Mouse (Mus musculus) macrophage (primary cell): Measurements from ENCODE around the gene Prss43. TPM values are rescaled to one million over a fixed set of nuclear protein-coding genes. Genes with fewer than 3 reads are reported as not detected.

Experiments used
- H3K27ac ChIP-seq: fragments of 350-480 bp; formaldehyde crosslinking; 2 replicates; pipeline ENCODE4 v1.9.0; 2021
- H3K36me3 ChIP-seq: fragments of 350-480 bp; formaldehyde crosslinking; 2 replicates; pipeline ENCODE4 v1.9.0; 2021; ENCODE audit errors: inconsistent target
- H3K4me3 ChIP-seq: fragments of 350-480 bp; formaldehyde crosslinking; 2 replicates; pipeline ENCODE4 v1.9.0; 2021; ENCODE audit errors: inconsistent target
- H3K79me2 ChIP-seq: fragments of 350-480 bp; formaldehyde crosslinking; 2 replicates; pipeline ENCODE4 v1.9.0; 2021; ENCODE audit errors: inconsistent target
- WGBS: methylation state at CpG from one replicate; pipeline ENCODE4 v1.1.7; 2026; ENCODE audit warnings: inconsistent platforms; ENCODE audit not compliant: missing documents; 5-methylcytosine and 5-hydroxymethylcytosine counted together
- polyA plus RNA-seq: library from polyadenylated mRNA; stranded (reverse); fragments of 250-400 nt; gene quantifications from 3 replicates; pipeline ENCODE4 v1.2.4, GENCODE M21; 2018; ENCODE audit warnings: inconsistent platforms

Prss43 gene
- polyA plus RNA-seq, 1 experiment from 2014 or later = not detected

GRCm38 (mm10) chr9:110858967-110859596 lies 32.6 kb downstream of the Prss43 start:
- Histone ChIP-seq H3K27ac (no peak overlapping the region), H3K4me3 (no peak overlapping the region), H3K36me3 (no peaks in the 10 kb centered on the region), H3K79me2 (no peaks in the 10 kb centered on the region)
- 96% methylated on average over 5 of the region's 5 CpGs for WGBS

- Histone ChIP-seq H3K4me3 (no peak overlapping the region), H3K27ac (no peak overlapping the region), H3K36me3 (no peaks in the 10 kb centered on the region), H3K79me2 (no peaks in the 10 kb centered on the region)
- WGBS = 22% methylated on average over 7 of the region's 7 CpGs
Observed at GRCm38 (mm10) chr9:110871030-110871429, 44.5 kb downstream of the Prss43 start.

GRCm38 (mm10) chr9:110873681-110874659 lies 47.5 kb downstream of the Prss43 start:
- Histone ChIP-seq H3K4me3 (no peak overlapping the region), H3K79me2 (no peaks in the 10 kb centered on the region), H3K36me3 (no peaks in the 10 kb centered on the region), H3K27ac (no peak overlapping the region)
- WGBS = 37% methylated on average over 37 of the region's 40 CpGs

DNA sequence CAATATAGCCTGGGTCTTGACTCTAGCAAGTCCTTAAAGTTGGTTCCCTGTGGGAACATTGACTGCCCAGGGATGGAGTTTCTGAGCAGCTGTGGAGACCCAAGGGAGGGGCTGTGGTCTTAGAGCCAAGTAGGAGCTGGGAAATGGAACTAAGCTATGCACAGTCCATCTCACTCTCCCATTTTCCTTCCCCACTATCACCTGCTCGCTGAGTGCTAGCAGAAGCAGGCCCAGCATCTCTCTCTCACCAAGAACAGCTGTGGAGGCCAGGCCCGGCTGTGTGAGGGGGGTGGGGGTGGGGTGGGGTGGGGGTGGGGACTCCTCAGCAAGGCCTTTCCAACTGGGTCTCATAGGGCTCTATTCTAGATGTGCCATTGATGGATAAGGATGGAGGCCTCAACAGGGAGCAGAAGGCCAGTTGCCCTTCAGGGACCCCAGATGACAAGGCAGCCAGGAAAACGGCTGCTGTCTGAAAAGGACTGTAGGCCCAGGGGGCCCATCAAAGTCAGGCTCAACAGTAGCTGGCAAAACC lies 48.2 kb downstream of the Prss43 start:
- 77% methylated on average over 3 of the region's 3 CpGs for WGBS
- H3K79me2 ChIP-seq = no peaks in the 10 kb centered on the region
- H3K4me3 ChIP-seq = no peak overlapping the region
- no peaks in the 10 kb centered on the region for H3K36me3 ChIP-seq
- H3K27ac ChIP-seq = no peak overlapping the region

DNA sequence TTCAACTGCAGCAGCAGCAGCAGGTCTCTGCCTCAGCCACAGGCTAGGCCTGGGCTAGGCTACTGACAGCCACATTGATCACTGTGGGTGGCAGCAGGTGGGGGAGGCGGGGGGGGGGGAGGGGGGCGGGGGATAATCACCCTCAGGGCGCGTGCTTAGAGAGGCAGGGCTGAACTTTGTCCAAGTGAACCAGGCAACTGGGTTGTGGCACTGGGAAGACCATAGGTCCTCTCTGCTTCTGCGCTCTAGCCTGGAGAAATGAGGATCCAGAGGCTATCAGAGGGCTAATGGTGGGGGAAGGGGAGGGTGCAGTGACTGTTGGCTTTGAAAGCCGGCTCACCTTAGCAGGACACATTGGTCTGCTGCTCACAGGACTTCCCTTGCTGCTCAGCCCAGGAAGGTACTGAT lies 48.8 kb downstream of the Prss43 start:
- Histone ChIP-seq H3K36me3 (no peaks in the 10 kb centered on the region), H3K4me3 (no peak overlapping the region), H3K27ac (no peak overlapping the region), H3K79me2 (no peaks in the 10 kb centered on the region)
- 91% methylated on average over 4 of the region's 6 CpGs for WGBS

GRCm38 (mm10) chr9:110877353-110877752 lies 50.9 kb downstream of the Prss43 start:
- 7% methylated on average over 1 of the region's 1 CpGs for WGBS
- H3K79me2 ChIP-seq = no peaks in the 10 kb centered on the region
- no peak overlapping the region for H3K4me3 ChIP-seq
- H3K36me3 ChIP-seq = no peaks in the 10 kb centered on the region
- no peak overlapping the region for H3K27ac ChIP-seq

DNA sequence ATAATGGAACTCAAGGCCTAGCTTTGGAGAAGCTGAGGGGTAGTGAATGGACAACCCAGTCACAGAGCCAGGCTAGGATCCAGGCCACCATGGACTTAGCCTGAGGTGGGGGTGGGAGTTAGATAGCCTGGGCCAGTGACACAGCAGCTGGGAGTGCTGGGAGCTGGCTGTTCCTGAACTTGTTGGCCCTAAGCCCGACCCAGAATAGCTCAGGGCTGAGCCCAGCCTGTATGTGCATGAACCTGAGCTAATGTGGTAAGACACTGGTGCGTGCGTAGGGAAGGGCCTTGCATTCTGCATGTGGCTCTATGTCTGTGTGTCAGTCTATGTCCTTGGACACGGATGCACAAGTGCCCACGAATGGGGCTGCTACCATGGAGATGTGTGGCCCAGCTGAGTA lies 51.4 kb downstream of the Prss43 start:
- WGBS = 82% methylated on average over 5 of the region's 5 CpGs
- Histone ChIP-seq H3K79me2 (no peaks in the 10 kb centered on the region), H3K4me3 (no peak overlapping the region), H3K27ac (no peak overlapping the region), H3K36me3 (no peaks in the 10 kb centered on the region)

GRCm38 (mm10) chr9:110879191-110879920 lies 52.9 kb downstream of the Prss43 start, which contains the start of gene Als2cl:
Gene Als2cl, plus strand, starts transcription at chr9:110879870.
- WGBS = 46% methylated on average over 12 of the region's 12 CpGs
- Histone ChIP-seq H3K36me3 (no peaks in the 10 kb centered on the region), H3K27ac (no peak within 1 kb of the TSS), H3K79me2 (no peaks in the 10 kb centered on the region), H3K4me3 (peak within 1 kb of the TSS; percentile 52)

- Histone ChIP-seq H3K4me3 (peak within 1 kb of the TSS; percentile 52), H3K36me3 (no peaks in the 10 kb centered on the region; the same call in 1 of the 2 replicates), H3K79me2 (no peaks in the 10 kb centered on the region), H3K27ac (no peak within 1 kb of the TSS)
- 1% methylated on average over 57 of the region's 57 CpGs for WGBS
Observed at GRCm38 (mm10) chr9:110879998-110880561, 53.6 kb downstream of the Prss43 start, which contains the start of gene Tmie. Gene Tmie, minus strand, starts transcription at chr9:110880113.

DNA sequence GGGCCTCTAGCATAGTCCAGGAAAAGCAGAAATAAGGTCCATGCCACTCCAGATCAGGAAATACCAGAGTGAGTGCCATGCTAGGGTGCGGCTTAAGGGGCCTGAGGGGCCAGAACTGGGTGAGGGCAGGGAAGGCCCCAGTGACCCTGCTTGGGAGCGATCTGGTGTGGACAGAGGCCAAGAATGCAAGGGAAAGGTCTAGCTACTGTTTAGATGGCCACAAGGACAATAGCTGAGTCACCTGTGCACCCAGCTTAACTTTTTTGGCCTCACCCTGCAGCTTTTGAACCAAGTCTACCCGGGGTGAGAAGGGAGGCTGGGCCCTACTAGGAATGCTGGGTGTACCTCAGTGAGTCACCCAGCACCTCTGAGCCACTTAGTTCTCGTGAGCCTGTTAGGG lies 54.3 kb downstream of the Prss43 start:
- WGBS = 54% methylated on average over 4 of the region's 4 CpGs

More for the DNA sequence above, 54.3 kb downstream of the Prss43 start:
- Histone ChIP-seq H3K4me3 (peak overlapping the region; percentile 52), H3K79me2 (no peaks in the 10 kb centered on the region), H3K36me3 (no peaks in the 10 kb centered on the region; the same call in 1 of the 2 replicates), H3K27ac (no peak overlapping the region)

Other genes starting within 250 kb of the Prss43 start
- gene Nradd, start 202.2 kb upstream of the Prss43 start, polyA plus RNA-seq = 0.95 to 4.3 TPM (median 2.3 TPM) in 3 replicates
- gene Nbeal2, start 172.5 kb upstream of the Prss43 start, polyA plus RNA-seq = 8.6 to 16.6 TPM (median 14.0 TPM) in 3 replicates
- gene Ccdc12, start 170.2 kb upstream of the Prss43 start, polyA plus RNA-seq = 80.9 to 152 TPM (median 147 TPM) in 3 replicates
- not detected in 3 replicates for gene Myl3, start 84.8 kb upstream of the Prss43 start, polyA plus RNA-seq
- 0.16 TPM in 1 of 3 replicates, not detected in the others for gene Pth1r, start 79.5 kb upstream of the Prss43 start, polyA plus RNA-seq
- gene Prss42, start 28.5 kb upstream of the Prss43 start, polyA plus RNA-seq = not detected in 3 replicates
- not detected in 3 replicates for gene Prss44, start 12.7 kb upstream of the Prss43 start, polyA plus RNA-seq
- not detected in 3 replicates for gene Prss45, start 7.9 kb downstream of the Prss43 start, polyA plus RNA-seq
- gene Prss46, start 17.8 kb downstream of the Prss43 start, polyA plus RNA-seq = 0.11 to 0.51 TPM in 2 of 3 replicates, not detected in the other
- gene Prss50, start 31.3 kb downstream of the Prss43 start, polyA plus RNA-seq = not detected in 3 replicates
- gene Als2cl, start 53.2 kb downstream of the Prss43 start, polyA plus RNA-seq = 5.1 to 14.0 TPM (median 6.6 TPM) in 3 replicates
- 0.10 to 0.43 TPM (median 0.26 TPM) in 3 replicates for gene Tmie, start 53.4 kb downstream of the Prss43 start, polyA plus RNA-seq
- gene Fam240a, start 90.2 kb downstream of the Prss43 start, polyA plus RNA-seq = not detected in 3 replicates
- not detected in 3 replicates for gene Tdgf1, start 119.5 kb downstream of the Prss43 start, polyA plus RNA-seq
- gene Lrrc2, start 124.9 kb downstream of the Prss43 start, polyA plus RNA-seq = not detected in 3 replicates
- not detected in 3 replicates for gene Rtp3, start 163.9 kb downstream of the Prss43 start, polyA plus RNA-seq
- 1.6 to 15.3 TPM (median 4.9 TPM) in 3 replicates for gene Ltf, start 192.6 kb downstream of the Prss43 start, polyA plus RNA-seq
- gene Ccrl2, start 230.8 kb downstream of the Prss43 start, polyA plus RNA-seq = 9.4 to 36.5 TPM (median 19.8 TPM) in 3 replicates